Mouse (Mus musculus) adrenal gland, postnatal 25 days (tissue): ENCODE measurements around the gene Mllt10. TPM values are rescaled to one million over a fixed set of nuclear protein-coding genes. Genes with fewer than 3 reads are reported as not detected.

ENCODE experiments used
- DNase-seq: peaks from one replicate; pipeline ENCODE4 v3.0.0; 2021; ENCODE audit warnings: mixed read lengths
- total RNA-seq: library from RNA; stranded (reverse); gene quantifications from 2 replicates; pipeline ENCODE4 v1.2.3, GENCODE M21; 2021

The Mllt10 gene
- total RNA-seq, 1 experiment from 2014 or later: 68.1 TPM

DNA sequence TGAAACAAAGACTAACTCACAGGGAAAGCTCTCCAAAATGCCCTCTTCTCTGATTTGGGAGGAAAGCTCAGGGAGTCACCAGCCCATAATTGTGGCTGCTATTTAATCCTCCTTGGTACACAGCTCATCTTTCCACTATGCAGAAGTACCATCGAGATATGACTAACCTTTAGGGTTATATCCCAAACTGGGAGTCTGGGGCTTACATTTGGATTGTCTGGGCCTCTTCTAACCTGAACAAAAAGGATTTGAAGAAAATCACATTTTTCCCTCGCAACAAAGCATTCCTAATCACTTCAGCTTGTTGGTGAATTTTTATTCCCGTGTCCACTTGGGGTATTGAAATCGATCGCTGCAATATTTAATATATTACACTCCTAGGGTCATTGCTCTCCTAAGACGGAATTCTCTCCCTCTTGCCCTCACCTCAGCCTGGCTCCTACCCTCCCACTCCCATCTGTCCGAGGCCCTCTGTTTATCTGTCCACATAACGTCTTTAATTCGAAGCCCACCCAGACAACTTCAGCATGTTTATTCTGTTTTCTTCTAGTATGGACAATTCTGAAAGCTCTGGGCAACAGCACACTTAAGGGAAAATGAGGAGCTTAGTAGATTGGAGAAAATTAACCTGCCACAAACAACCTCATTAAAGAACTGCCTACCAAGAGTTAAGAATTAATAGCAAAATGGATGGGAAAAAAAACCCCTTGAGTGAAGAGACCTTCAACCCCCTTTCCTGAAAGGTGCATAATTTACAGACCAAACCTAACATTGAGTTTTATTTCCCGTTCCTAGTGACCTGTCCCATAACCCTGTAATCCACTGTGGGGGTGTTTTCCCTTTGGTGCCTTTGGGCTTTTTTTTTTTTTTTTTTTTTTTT, 20.4 kb upstream of the Mllt10 start:
- DNase-seq: no peak

DNA sequence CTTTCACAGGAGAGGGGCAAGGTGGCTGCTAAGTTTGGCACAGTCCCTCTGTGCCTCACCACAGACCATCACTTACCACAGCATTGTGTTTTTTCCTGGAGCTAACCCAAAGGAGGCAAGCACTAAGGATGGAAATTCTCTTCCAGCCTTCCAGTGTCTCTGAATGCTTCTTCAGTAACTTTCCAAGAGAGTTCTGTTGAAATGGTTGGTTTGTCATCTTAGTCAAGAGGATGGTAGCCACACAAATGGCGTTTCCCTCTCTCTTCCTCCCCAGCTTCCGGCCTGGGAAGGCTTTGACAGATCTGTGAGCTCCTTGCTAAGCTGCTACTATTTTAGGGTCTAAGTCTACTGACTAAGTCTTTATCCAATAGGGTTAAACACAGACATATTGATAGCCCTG, 17.5 kb upstream of the Mllt10 start, which contains the start of gene A930004D18Rik:
A930004D18Rik (minus strand) TSS at position 247 of the 400 bp plus-strand sequence.
- DNase-seq: no peak

DNA sequence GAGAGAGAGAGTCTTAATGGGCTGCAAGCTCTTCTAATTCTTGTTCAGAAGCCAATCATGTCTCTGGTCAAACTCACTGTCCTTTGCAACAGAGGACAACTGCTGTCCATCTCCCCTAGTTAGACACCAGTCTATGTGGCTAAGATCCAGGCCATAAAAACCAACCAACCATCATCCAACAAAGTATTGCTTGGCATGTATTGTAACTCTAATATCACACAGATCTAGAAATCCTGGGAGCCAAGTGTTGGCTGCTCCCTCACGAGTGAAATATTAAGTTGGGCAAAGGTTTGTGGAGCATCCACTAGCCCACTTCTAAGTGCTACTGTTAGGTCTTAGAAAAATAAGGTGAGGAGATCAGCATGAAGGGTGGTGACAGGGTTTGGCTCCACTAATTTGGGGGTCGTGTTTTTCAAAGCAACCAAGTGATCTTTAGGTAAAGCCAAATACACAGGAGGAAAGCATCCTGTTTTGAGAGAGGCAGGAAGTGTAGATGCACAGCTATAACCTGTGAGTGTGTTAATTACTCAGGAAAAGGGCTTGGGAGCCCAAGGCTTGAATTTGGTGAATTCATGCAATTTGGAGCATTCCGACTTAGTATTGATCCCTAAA, 16.8 kb upstream of the Mllt10 start:
- no peak for DNase-seq

GRCm38 (mm10) chr2:18038895-18039371, 16.1 kb upstream of the Mllt10 start:
- DNase-seq: no peak

GRCm38 (mm10) chr2:18039566-18040290, 15.3 kb upstream of the Mllt10 start:
- no peak for DNase-seq

GRCm38 (mm10) chr2:18040347-18041160, 14.5 kb upstream of the Mllt10 start:
- no peak for DNase-seq

GRCm38 (mm10) chr2:18041199-18041885, 13.7 kb upstream of the Mllt10 start:
- no peak for DNase-seq

DNA sequence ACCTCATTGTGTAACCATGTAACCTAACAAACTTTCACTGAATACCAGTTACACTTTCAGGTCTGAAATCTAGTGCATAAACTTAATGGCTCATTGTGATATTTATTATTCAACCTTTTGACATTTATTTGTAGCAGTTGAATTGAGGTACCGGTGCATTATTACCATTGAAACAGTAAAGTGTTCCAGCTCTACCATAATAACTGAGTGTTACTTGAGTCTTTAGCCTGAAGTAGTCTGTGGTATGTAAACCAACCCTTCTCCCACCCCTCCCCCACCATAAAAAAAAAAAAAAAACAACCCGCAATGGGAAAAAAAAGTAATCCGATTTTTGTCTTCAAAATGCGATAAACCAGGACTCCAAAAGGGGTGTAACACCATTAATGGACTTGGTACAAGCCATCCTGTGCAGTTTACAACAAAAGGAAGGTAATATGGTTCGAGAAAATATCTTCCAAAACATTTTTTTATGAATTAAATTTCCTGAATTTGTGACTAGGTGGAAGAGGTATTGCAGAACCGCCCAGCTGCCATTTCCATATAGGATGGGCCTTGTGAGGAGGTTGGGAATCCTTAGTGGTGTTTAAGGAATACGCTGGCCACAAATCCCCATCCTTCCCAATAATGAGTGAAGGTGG, 9.8 kb upstream of the Mllt10 start:
- no peak for DNase-seq

DNA sequence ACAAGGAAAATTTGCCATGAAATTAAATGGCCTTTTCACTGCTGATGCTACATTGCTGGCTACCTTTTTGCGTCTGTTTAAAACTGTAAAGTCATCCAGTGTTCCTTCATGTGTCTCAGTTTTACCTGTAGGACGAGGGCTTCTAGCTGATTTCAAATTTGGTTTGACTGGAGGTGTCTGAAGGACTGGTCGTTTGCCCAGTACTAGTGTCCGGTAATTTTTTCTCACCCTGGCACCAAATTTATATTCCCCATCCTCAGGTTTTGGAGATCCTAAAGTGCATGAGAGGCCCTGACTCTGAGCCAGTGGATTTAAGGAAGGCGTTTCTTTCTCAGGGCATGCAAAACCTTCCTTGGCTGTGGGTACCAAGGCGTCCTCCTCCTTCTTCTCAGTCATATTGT, 9.3 kb upstream of the Mllt10 start:
- DNase-seq: no peak

DNA sequence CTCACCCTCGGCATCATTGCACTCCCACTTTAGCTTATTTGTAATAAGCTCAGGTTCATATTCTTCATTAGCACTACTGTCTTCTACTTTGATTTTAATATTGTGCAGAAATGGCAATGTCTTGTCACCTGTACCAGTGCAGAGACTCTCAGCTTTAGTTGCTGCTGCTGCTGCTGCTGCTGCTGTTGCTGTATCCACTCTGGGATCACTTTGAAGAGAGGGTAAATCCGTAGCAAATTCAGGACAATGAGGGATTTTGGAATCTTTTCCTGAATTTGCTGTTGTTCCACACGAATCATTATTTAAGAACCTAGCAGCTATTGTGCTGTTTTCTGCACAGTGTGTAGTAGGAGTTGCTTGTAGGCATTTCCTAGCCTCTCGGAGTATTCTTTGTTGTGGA, 8.9 kb upstream of the Mllt10 start:
- no peak for DNase-seq

GRCm38 (mm10) chr2:18046758-18047645, 8.0 kb upstream of the Mllt10 start:
- peak; percentile 70 for DNase-seq

GRCm38 (mm10) chr2:18047646-18048452, 7.2 kb upstream of the Mllt10 start:
- DNase-seq: peak; percentile 76

DNA sequence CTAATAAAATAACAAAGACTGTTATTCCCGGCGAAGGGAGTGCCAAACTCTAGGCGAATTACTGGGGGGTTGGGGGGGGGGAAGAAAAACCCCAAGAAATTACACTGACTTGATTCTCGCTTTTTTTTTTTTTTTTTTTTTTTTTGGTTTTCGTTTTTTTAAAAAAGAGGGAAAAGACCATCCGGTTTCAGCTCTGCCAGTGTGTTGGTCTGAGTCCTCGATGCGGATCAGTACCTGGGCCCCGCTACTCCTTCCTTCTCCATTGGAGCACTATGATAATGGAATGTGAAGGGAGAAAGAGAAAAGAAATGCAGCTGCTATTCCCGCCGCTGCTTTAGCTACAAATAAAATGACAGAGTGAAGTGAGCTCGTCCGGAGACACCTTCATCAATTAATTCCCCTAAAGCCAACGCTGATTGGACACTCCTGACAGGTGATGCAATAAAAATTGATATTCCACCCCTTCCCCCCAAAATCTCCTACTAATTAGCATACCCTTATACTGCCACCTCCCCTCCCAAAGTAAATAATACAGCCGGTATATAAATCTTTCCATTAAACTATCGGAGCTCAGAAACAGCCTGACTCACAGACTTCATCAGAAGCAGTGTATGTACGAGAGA, 6.5 kb upstream of the Mllt10 start, which contains the start of gene Skida1:
Skida1 (minus strand) TSS at position 599 of the 623 bp plus-strand sequence.
- DNase-seq: peak; percentile 26

- peak; percentile 23 for DNase-seq
Observed at GRCm38 (mm10) chr2:18049279-18049821, 5.7 kb upstream of the Mllt10 start.

DNA sequence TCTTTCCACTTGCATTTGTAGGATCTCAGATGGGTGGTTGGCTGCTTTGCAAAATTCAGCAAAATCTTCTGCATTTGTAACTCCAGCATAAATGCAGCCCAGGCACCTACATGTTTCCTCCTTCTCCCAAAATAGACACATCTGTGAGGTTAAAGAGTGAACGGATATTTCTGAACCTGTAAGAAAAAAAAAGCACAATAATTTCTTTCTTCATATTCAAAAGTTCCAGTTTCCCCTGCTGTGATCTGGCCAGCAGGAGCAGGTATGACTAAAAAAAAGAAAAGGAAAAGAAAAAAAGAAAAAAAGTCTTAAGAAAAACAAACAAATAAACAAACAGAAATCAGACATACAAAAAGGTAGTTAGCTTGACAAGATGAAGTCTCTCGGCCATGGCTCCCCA, 5.0 kb upstream of the Mllt10 start:
- DNase-seq: no peak

DNA sequence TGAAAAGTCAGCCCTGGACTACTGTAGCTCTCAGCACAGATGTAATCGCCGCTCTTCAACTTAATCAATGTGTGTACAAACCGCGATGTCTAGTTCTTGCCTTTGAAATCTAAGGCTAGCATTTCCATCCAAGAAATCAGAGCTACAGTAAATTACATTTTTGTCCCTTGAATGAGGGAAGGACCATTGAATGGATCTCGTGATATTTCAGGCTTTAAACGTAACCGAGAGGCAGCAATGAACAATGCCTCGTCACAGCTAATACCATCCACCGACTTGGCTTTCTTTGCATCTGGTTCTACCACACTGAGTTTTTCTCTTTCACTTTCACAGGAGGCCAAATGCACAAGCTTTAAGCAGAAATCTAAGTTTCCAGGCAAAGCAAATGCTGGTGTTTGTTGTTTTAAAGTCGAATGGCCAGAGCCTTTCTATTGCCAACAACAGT, 4.5 kb upstream of the Mllt10 start:
- no peak for DNase-seq

DNA sequence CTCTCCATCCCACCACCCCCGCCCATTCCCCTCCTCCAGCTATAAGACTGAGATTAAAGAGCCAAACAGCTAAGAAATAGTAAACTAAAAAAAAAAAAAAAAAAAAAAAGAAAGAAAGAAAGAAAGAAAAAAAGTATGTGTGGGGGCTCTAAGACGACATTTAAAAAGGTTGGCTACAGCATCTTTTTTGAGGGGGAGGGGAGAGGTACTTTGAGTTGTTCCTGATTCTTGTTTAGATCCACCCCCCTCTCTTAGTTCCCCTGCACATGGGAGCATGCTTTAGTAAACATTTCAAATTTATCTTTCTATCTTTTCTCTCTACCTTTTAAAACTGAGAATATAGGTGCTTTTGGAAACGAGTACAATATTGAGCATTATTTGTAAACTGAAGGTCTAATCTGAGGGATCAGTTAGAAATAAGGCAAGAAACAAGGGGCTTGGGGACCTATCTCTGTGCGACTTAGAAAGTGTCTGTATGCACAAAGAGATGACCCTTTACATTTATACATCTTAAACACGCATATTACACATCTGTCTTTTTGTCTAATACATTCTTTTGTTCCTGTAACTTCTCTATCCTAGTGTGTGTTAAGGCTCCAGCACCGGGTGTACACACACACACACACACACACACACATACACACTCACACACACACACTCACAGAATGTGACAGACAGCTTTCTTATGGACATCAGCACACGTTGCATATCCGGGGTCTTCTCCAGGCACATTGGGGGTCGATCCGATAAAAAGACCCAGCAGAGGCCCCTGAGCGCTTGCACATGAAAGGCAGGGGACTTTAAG, 3.8 kb upstream of the Mllt10 start:
- DNase-seq: no peak
